Mouse (Mus musculus): ENCODE measurements at regions not wholly inside any gene's neighbourhood (a gene's known extent, or its start where the extent isn't known, plus 50 kb on each side); places are given as distances from the start of the nearest gene placed in this dataset.

DNA sequence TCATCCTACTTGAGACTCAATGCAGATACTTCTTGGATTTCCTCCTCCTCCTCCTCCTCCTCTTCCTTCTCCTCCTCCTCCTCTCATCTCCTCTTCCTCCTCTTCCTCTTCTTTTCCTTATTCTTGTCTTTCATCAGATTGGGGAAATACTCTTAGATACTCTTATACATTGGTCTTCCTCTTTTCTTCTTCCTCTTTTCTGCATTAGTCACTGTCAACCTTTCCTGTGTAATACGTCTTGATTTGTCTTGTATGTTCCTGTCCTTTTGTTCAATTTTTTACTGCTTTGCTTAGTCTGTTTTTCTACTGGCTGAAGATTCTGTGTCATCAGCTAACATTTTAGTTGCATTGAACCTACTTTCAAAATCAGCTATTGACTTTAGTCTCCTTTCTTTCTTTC, 279.5 kb downstream of the Bcl11a start:
- TF ChIP-seq CTCF (IDR thresholded peaks at IDR 0.05; ENCODE audit: low read depth) (no peak), EP300 (IDR thresholded peaks at IDR 0.05; ENCODE audit: low read depth) (no peak)
